Mouse (Mus musculus) bone marrow, adult 2 months (tissue): ENCODE data around the gene Nmi.

Experiments
- CTCF ChIP-seq: fragments of 200-500 bp; IDR thresholded peaks from 2 replicates; pipeline ENCODE4 v1.5.1; 2011; ENCODE audit warnings: low read length, control low read depth; ENCODE audit not compliant: control insufficient read depth, insufficient read depth
- POLR2A ChIP-seq: fragments of 200-500 bp; IDR thresholded peaks from 2 replicates; pipeline ENCODE4 v1.6.1; 2011; ENCODE audit warnings: low read depth, mild to moderate bottlenecking, control low read depth, low read length, borderline replicate concordance; ENCODE audit not compliant: control insufficient read depth

GRCm38 (mm10) chr2:51973410-51973968 is at the start of gene Nmi:
- TF ChIP-seq CTCF (no peak), POLR2A (no peak)
